Mouse (Mus musculus) spleen, adult 2 months (tissue): ENCODE measurements around the gene Ttyh1.

Experiments used
- CTCF ChIP-seq: fragments of 200-500 bp; IDR thresholded peaks from 2 replicates; pipeline ENCODE4 v1.5.1; 2011; ENCODE audit warnings: mild to moderate bottlenecking, inconsistent platforms; ENCODE audit not compliant: insufficient read depth, insufficient read length, insufficient replicate concordance; ENCODE audit errors: extremely low read depth
- POLR2A ChIP-seq: fragments of 200-500 bp; IDR thresholded peaks from 2 replicates; pipeline ENCODE4 v1.6.1; 2011; ENCODE audit warnings: low read depth, low read length, inconsistent platforms

DNA sequence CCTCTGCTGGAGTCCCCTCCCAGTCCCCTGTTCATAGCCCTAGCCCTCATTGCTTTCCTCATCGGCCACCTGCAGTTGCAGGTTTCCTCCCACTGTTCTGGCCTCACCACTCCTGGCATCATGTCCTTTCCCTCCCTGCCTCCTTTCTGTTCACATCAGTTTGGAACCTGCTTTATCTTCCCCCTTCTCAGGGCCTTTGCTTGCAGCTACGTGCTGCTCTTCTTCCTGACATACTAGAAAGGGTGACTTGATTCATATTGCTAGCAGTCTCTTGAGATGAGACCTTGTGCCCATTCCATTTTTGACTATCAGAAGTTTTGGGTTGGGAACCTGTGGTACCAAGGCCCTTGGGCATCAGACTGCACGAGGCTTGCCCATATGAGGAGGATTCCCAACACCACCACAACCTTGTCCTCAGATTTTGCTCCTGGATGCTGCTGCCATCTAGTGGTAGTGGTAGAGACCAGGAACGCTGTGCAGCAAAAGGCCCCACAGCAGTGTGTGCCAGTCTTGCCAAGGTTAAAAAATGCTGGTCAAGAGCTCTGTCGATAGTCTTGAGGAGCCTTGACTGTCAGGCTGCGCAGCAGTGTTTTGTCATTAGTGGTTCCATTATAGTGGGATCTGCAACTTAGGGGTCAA is 26.5 kb downstream of the Ttyh1 start:
- TF ChIP-seq CTCF: peak; percentile 56; the same call in 1 of the 2 replicates
- TF ChIP-seq POLR2A: no peak
